Mouse (Mus musculus): ENCODE measurements around the gene Scgb1b19.
"Not testable (repeated sequence)": the region's sequence is repeated elsewhere in the genome, so short reads cannot be mapped to it uniquely, and the experiment has no call there.

Scgb1b19 gene

DNA sequence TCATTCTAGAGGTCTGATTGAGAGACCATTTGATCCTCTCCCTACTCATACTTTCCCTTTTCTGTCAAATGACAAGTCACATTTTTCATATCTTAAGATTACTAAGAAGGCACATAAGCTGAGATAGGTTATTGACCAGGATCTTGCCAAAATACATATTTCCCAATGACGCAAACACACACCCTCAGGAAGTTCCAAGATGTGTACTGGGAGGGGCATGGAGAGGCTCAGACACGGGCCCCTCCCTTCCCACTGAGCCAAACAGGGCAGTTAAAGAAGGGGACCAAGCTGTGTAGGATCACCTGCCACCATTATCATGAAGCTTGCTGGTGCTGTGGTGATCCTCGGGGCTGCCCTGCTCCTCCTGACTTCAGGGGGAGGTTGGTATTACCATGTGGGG, at the start of gene Scgb1b19:
Gene Scgb1b19, plus strand, starts transcription at position 301 of the 400 bp plus-strand sequence.
- DNase-seq: not testable (repeated sequence)

DNA sequence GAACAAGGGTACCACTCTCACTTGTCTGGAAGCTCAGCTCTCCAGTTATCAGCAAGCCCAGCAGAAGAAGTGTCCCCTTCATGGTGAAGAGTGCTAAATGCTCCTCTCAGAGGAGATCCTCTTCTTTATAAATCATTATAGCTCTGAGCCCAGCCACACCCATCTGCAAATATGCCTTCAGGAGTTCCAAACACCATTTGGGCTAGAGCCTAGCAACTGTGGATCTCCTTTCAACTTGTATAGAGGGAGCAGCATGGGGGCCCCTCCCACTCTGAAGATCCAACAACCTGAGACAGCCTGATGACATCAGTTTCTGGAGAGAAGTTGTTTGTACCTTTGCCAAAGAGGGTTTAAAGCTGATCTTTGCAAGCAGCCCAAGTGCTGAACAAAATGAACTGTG, 6.9 kb upstream of the Scgb1b19 start, which contains the start of gene Scgb2b19:
Gene Scgb2b19, minus strand, starts transcription at position 101 of the 400 bp plus-strand sequence.
- DNase-seq: not testable (repeated sequence)
